Mouse (Mus musculus): ENCODE measurements around the gene Spesp1. TPM values are rescaled to one million over a fixed set of nuclear protein-coding genes. Genes with fewer than 3 reads are reported as not detected.
A peak's percentile ranks its signal among the peaks of the same experiment; 100 is the strongest.

Gene Spesp1
- polyA plus RNA-seq, 1 experiment: not detected

DNA sequence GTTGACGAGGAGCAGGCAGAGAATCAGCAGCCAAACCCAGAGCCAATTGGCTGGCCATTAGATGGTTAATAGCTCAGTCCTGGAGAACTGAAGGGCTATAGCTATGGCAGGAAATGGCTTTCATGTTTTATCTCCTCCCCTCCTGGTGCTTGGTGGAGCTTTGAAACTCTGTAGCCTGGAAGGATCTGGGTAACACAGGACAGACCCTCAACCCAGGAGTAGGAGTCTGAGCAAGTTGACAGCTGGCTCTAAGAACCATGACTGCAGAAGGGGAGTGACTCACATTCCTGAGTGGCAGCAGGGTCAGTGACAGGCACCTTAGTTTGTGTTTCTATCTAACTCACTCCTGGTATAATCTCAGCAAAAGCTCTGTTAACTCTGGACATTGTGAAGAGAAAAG lies 49.4 kb downstream of the Spesp1 start:
- no peak for DNase-seq
- Histone ChIP-seq H3K4me1 (ENCODE audit: control insufficient read depth, insufficient read depth, low read length) (no peaks in the 10 kb centered on the region), H3K27ac (ENCODE audit: insufficient read depth, low read depth, low read length) (no peak overlapping the region), H3K27me3 (replicated peaks; ENCODE audit: control insufficient read depth, insufficient read depth, low read length) (no peaks in the 10 kb centered on the region), H3K36me3 (ENCODE audit: control insufficient read depth, insufficient read depth, low read length) (no peaks in the 10 kb centered on the region), H3K4me3 (ENCODE audit: insufficient read depth, low read depth, low read length) (no peak overlapping the region)
- 69% methylated on average over 1 of the region's 1 CpGs for WGBS
- TF ChIP-seq POLR2A (IDR thresholded peaks at IDR 0.05; ENCODE audit: low read depth, low read length) (no peak), CTCF (conservative IDR thresholded peaks at IDR 0.05; ENCODE audit: insufficient read depth, insufficient read length, low read depth, low read length) (no peak)

GRCm38 (mm10) chr9:62231046-62231445 lies 51.0 kb downstream of the Spesp1 start:
- Histone ChIP-seq H3K36me3 (ENCODE audit: control insufficient read depth, insufficient read depth, low read length) (no peaks in the 10 kb centered on the region), H3K27ac (ENCODE audit: insufficient read depth, low read depth, low read length) (no peak overlapping the region), H3K27me3 (replicated peaks; ENCODE audit: control insufficient read depth, insufficient read depth, low read length) (no peaks in the 10 kb centered on the region), H3K4me1 (ENCODE audit: control insufficient read depth, insufficient read depth, low read length) (no peaks in the 10 kb centered on the region), H3K4me3 (ENCODE audit: insufficient read depth, low read depth, low read length) (no peak overlapping the region)
- DNase-seq: peak; percentile 14
- TF ChIP-seq POLR2A (IDR thresholded peaks at IDR 0.05; ENCODE audit: low read depth, low read length) (no peak), CTCF (conservative IDR thresholded peaks at IDR 0.05; ENCODE audit: insufficient read depth, insufficient read length, low read depth, low read length) (no peak)
- WGBS: 60% methylated on average over 3 of the region's 3 CpGs

DNA sequence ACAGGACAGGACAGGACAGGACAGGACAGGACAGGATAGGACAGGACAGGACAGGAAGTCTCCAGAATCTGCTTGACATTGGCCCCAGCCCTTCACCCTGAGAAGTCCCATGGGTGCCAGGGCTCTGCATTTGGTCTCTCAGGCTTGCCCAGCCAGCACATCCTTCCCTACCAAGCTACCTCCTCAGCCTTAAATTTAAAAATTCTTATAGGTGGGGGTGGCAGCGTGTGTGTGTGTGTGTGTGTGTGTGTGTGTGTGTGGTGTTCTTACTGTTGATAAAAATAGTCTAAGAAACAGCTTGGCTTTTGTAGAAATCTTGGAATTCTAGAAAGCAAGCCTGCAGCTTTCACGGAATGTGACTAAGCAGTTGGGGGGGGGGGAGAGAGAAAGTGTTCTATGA lies 52.0 kb downstream of the Spesp1 start:
- H3K4me1 ChIP-seq (ENCODE audit: control insufficient read depth, insufficient read depth, low read length): no peaks in the 10 kb centered on the region
- TF ChIP-seq POLR2A (IDR thresholded peaks at IDR 0.05; ENCODE audit: low read depth, low read length) (no peak), CTCF (conservative IDR thresholded peaks at IDR 0.05; ENCODE audit: insufficient read depth, insufficient read length, low read depth, low read length) (no peak)
- WGBS: 72% methylated on average over 2 of the region's 2 CpGs
- H3K27me3 ChIP-seq (replicated peaks; ENCODE audit: control insufficient read depth, insufficient read depth, low read length): no peaks in the 10 kb centered on the region
- no peak for DNase-seq
- H3K4me3 ChIP-seq (ENCODE audit: insufficient read depth, low read depth, low read length): no peak overlapping the region
- no peaks in the 10 kb centered on the region for H3K36me3 ChIP-seq (ENCODE audit: control insufficient read depth, insufficient read depth, low read length)
- no peak overlapping the region for H3K27ac ChIP-seq (ENCODE audit: insufficient read depth, low read depth, low read length)

- no peak overlapping the region for H3K27ac ChIP-seq (ENCODE audit: insufficient read depth, low read depth, low read length)
- H3K27me3 ChIP-seq (replicated peaks; ENCODE audit: control insufficient read depth, insufficient read depth, low read length): no peaks in the 10 kb centered on the region
- 16% methylated on average over 10 of the region's 10 CpGs for WGBS
- H3K4me3 ChIP-seq (ENCODE audit: insufficient read depth, low read depth, low read length): no peak overlapping the region
- TF ChIP-seq CTCF (conservative IDR thresholded peaks at IDR 0.05; ENCODE audit: insufficient read depth, insufficient read length, low read depth, low read length) (no peak), POLR2A (IDR thresholded peaks at IDR 0.05; ENCODE audit: low read depth, low read length) (no peak)
- DNase-seq: no peak
- no peaks in the 10 kb centered on the region for H3K4me1 ChIP-seq (ENCODE audit: control insufficient read depth, insufficient read depth, low read length)
- no peaks in the 10 kb centered on the region for H3K36me3 ChIP-seq (ENCODE audit: control insufficient read depth, insufficient read depth, low read length)
These were observed 59.5 kb downstream of the Spesp1 start for GRCm38 (mm10) chr9:62222481-62222880.

- Histone ChIP-seq H3K4me3 (ENCODE audit: insufficient read depth, low read depth, low read length) (no peak overlapping the region), H3K27ac (ENCODE audit: insufficient read depth, low read depth, low read length) (no peak overlapping the region), H3K4me1 (ENCODE audit: control insufficient read depth, insufficient read depth, low read length) (no peaks in the 10 kb centered on the region), H3K27me3 (replicated peaks; ENCODE audit: control insufficient read depth, insufficient read depth, low read length) (no peaks in the 10 kb centered on the region), H3K36me3 (ENCODE audit: control insufficient read depth, insufficient read depth, low read length) (no peaks in the 10 kb centered on the region)
- TF ChIP-seq POLR2A (IDR thresholded peaks at IDR 0.05; ENCODE audit: low read depth, low read length) (no peak), CTCF (conservative IDR thresholded peaks at IDR 0.05; ENCODE audit: insufficient read depth, insufficient read length, low read depth, low read length) (no peak)
- DNase-seq: no peak
- WGBS: 79% methylated on average over 2 of the region's 2 CpGs
These were observed 60.0 kb downstream of the Spesp1 start for GRCm38 (mm10) chr9:62222029-62222428.

Other genes with a start within 250 kb of the Spesp1 start
- gene Glce, start 159.6 kb downstream of the Spesp1 start, polyA plus RNA-seq (2012; rRNA removed): 3.1 and 3.3 TPM in 2 replicates
- 32.0 and 61.3 TPM in 2 replicates for gene Anp32a, start 59.1 kb upstream of the Spesp1 start, polyA plus RNA-seq (2012; rRNA removed)